Mouse (Mus musculus): ENCODE measurements around the gene Arhgap8. TPM values are rescaled to one million over a fixed set of nuclear protein-coding genes. Genes with fewer than 3 reads are reported as not detected.

The Arhgap8 gene
- polyA plus RNA-seq (2012; rRNA removed): 0.26 and 0.35 TPM in 2 replicates

DNA sequence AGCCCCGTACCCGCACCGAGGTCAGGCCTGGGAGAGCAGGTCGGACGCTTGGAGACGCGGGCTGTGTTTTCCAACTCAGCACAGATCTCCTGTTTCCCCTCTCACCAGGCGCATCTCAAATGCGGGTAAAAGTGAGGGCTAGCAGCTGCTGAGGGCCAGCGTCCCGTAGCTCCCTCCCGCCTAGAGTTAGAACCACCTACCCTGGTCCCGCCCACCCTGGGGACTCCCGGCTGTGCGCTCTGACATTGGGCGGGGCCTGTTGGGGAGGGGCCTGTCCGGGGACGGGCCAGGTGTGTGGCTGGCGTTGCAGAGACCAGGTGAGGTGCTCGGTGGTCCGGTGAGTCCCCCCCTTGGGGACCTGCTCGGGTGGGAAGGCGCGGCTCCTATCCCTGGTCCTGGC, at the start of gene Arhgap8:
Gene Arhgap8, plus strand, starts transcription at position 262 of the 400 bp plus-strand sequence.

Other genes with a start within 250 kb of the Arhgap8 start
- 0.72 and 0.77 TPM in 2 replicates for gene Rtl6, start 162.2 kb upstream of the Arhgap8 start, polyA plus RNA-seq (2012; rRNA removed)
- 5.0 and 5.7 TPM in 2 replicates for gene Prr5, start 50.4 kb upstream of the Arhgap8 start, polyA plus RNA-seq (2012; rRNA removed)
- gene Phf21b, start 136.0 kb downstream of the Arhgap8 start, polyA plus RNA-seq (2012; rRNA removed): 0.16 and 0.25 TPM in 2 replicates
- gene Gm29666, start 200.0 kb downstream of the Arhgap8 start, polyA plus RNA-seq (2012; rRNA removed): 0.26 and 0.28 TPM in 2 replicates
- gene Nup50, start 203.4 kb downstream of the Arhgap8 start, polyA plus RNA-seq (2012; rRNA removed): 7.2 and 7.7 TPM in 2 replicates

Data from liver, embryonic 18 days (tissue).